Mouse (Mus musculus) limb, embryonic 11.5 days (tissue): ENCODE measurements around the gene Daam2. TPM values are rescaled to one million over a fixed set of nuclear protein-coding genes. Genes with fewer than 3 reads are reported as not detected.

Experiments
- ATAC-seq: fragments of 200-750 bp; cut with Nextera tagmentation; 2 replicates; pipeline ENCODE4 v1.8.0; 2017; ENCODE audit warnings: low read depth; ENCODE audit not compliant: insufficient number of reproducible peaks, low FRiP score, low TSS enrichment
- DNase-seq: peaks from one replicate; pipeline ENCODE4 v3.0.0-alpha.2; 2015; ENCODE audit warnings: low spot score
- H3K27ac ChIP-seq: fragments of 300-500 bp; sonication (generic); replicated peaks from 2 replicates; pipeline ENCODE4 v1.5.1; 2014; ENCODE audit warnings: low read depth, mild to moderate bottlenecking, low read length
- H3K27me3 ChIP-seq: fragments of 300-500 bp; sonication (generic); 2 replicates; pipeline ENCODE4 v1.6.1; 2014; ENCODE audit warnings: mild to moderate bottlenecking, low read length, mixed read lengths; ENCODE audit not compliant: control insufficient read depth, insufficient read depth
- H3K36me3 ChIP-seq: fragments of 300-500 bp; sonication (generic); 2 replicates; pipeline ENCODE4 v1.6.1; 2014; ENCODE audit warnings: mild to moderate bottlenecking, low read length, moderate library complexity, mixed read lengths; ENCODE audit not compliant: control insufficient read depth, insufficient read depth
- H3K4me1 ChIP-seq: fragments of 300-500 bp; sonication (generic); 2 replicates; pipeline ENCODE4 v1.6.1; 2014; ENCODE audit warnings: low read length, mixed read lengths; ENCODE audit not compliant: control insufficient read depth, insufficient read depth
- H3K4me2 ChIP-seq: fragments of 300-500 bp; sonication (generic); 2 replicates; pipeline ENCODE4 v1.6.1; 2014; ENCODE audit warnings: low read depth, mild to moderate bottlenecking, moderate library complexity; ENCODE audit not compliant: severe bottlenecking
- H3K4me3 ChIP-seq: fragments of 300-500 bp; sonication (generic); 2 replicates; pipeline ENCODE4 v1.5.1; 2014; ENCODE audit warnings: low read depth, low read length
- H3K9ac ChIP-seq: fragments of 300-500 bp; sonication (generic); 2 replicates; pipeline ENCODE4 v1.6.1; 2014; ENCODE audit warnings: mild to moderate bottlenecking, low read length
- H3K9me3 ChIP-seq: fragments of 300-500 bp; sonication (generic); 2 replicates; pipeline ENCODE4 v1.6.1; 2016; ENCODE audit warnings: low read length; ENCODE audit not compliant: control insufficient read depth
- WGBS: fragments of 180-500 bp; shearing (Covaris S2); extraction: QIAGEN DNeasy Blood & Tissue Kit; methylation state at CpG from one replicate; pipeline ENCODE4 v1.1.7; 2014; 5-methylcytosine and 5-hydroxymethylcytosine counted together
- polyA plus RNA-seq: library from polyadenylated mRNA; unstranded; fragments of >200 nt; fragmentation: Nextera tagmentation; extraction: Ambion mirVana; gene quantifications from 2 replicates; pipeline ENCODE4 v1.2.1, GENCODE M21; 2014

Gene Daam2
- polyA plus RNA-seq, 1 experiment from 2014 or later, result 8.6 TPM

DNA sequence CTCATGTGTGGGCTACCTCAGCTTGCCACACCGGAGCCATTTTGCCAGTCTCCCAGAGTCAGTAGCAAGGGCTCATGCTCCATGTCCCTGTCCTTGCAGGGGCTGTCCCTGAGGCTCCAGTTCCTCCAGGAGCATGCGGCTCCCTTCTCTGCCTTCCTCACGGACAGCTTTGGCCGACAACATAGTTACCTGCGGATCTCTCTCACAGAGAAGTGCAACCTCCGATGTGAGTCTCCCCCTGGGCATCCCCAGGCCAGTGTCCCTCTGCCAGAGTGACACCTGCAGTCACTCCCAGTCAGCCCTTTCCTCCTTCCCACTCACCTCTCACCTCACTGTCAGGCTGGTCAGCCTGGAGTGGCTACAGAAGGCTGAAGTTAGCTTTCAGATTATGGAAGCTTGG is 131.1 kb downstream of the Daam2 start:
- Histone ChIP-seq H3K9me3 (no peaks in the 10 kb centered on the region), H3K4me2 (no peak overlapping the region), H3K4me3 (no peak overlapping the region), H3K27me3 (no peaks in the 10 kb centered on the region), H3K36me3 (peaks cover 12% of the 10 kb centered on the region), H3K9ac (no peak overlapping the region), H3K27ac (no peak overlapping the region), H3K4me1 (peaks cover 6% of the 10 kb centered on the region; the same call in 1 of the 2 replicates)
- DNase-seq, result no peak
- WGBS, result 96% methylated on average over 6 of the region's 6 CpGs
- no peak for ATAC-seq

DNA sequence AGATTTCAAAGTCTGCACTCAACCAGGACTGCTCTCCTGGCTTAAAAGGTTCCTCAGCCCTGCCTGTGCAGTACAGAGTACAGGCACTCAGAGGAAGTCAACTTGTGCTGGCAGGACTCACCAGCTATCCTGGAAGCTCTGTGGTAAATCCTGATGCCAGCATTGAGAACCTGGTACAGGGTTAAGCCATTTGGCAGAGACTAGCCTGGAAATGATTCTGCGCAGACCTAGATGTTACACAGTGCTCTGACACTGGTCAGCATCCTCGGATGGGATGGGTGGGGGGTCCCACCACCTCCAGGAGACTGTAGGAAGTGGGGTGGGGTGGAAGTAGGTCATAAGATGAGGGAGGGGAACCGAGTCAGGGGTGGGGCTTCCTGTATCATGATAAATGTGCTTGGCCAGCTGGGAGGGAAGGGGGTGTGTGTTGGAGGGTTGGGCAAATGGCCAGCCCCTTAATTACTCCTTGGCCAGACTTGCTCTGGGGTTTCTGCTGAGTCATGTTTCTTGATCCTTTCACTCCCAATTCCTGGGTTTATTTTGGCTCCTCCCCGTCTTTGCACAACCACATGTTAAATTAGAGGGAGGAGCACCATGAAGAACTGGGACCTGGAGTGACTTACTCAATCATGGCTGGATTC is 132.0 kb downstream of the Daam2 start:
- no peak for DNase-seq
- Histone ChIP-seq H3K27me3 (no peaks in the 10 kb centered on the region), H3K4me2 (no peak overlapping the region), H3K36me3 (peaks cover 12% of the 10 kb centered on the region), H3K4me3 (no peak overlapping the region), H3K27ac (no peak overlapping the region), H3K9me3 (no peaks in the 10 kb centered on the region), H3K4me1 (peaks cover 6% of the 10 kb centered on the region; the same call in 1 of the 2 replicates), H3K9ac (no peak overlapping the region)
- 61% methylated on average over 4 of the region's 4 CpGs for whole genome bisulfite sequencing
- ATAC-seq, result no peak

DNA sequence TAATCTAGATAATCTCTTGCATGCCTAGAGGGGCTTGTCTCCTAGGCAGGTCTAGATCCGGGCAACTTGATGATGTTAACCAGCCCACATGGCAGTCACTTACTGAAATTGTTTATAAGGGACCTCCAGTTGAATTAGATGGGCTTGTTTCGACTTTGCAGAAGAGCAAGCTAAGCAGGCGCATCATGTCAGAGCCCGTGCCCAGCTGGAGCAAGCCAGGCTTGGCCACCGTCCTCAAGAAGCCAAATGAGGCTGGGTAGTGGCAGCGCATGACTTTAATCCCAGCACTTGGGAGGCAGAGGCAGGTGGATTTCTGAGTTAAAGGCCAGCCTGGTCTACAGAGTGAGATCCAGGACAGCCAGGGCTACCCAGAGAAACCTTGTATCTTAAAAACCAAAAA is 133.0 kb downstream of the Daam2 start:
- H3K9me3 ChIP-seq, result no peaks in the 10 kb centered on the region
- ATAC-seq, result no peak
- DNase-seq, result no peak
- H3K27me3 ChIP-seq, result no peaks in the 10 kb centered on the region
- H3K4me2 ChIP-seq, result no peak overlapping the region
- H3K36me3 ChIP-seq, result peaks cover 12% of the 10 kb centered on the region
- no peak overlapping the region for H3K27ac ChIP-seq
- 86% methylated on average over 6 of the region's 6 CpGs for WGBS
- H3K9ac ChIP-seq, result no peak overlapping the region
- H3K4me1 ChIP-seq, result peaks cover 6% of the 10 kb centered on the region; the same call in 1 of the 2 replicates
- no peak overlapping the region for H3K4me3 ChIP-seq

DNA sequence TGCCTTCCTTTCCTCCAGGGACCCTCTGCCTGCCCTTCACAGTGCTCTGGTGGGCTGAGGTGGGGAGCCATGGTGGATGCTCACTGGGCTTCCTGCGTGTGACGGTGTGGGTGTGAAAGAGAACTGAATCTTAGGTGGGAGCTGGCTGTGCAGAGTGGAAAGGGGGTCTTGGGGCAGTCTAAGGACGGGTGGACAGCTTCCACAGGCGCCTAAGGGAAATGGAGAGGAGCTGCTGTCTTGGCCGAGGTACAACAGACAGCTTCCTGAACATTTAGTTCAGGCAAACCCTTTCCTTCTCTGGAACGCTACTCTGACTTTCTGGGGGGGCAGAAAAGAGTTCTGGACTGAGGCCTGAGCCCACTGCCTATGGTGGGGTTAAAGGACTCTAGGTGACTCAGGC is 134.0 kb downstream of the Daam2 start:
- peaks cover 6% of the 10 kb centered on the region; the same call in 1 of the 2 replicates for H3K4me1 ChIP-seq
- no peak overlapping the region for H3K9ac ChIP-seq
- no peak overlapping the region for H3K4me3 ChIP-seq
- H3K9me3 ChIP-seq, result no peaks in the 10 kb centered on the region
- DNase-seq (no peak), ATAC-seq (no peak)
- no peak overlapping the region for H3K27ac ChIP-seq
- WGBS, result 84% methylated on average over 6 of the region's 6 CpGs
- no peak overlapping the region for H3K4me2 ChIP-seq
- H3K36me3 ChIP-seq, result peaks cover 6% of the 10 kb centered on the region
- H3K27me3 ChIP-seq, result no peaks in the 10 kb centered on the region

DNA sequence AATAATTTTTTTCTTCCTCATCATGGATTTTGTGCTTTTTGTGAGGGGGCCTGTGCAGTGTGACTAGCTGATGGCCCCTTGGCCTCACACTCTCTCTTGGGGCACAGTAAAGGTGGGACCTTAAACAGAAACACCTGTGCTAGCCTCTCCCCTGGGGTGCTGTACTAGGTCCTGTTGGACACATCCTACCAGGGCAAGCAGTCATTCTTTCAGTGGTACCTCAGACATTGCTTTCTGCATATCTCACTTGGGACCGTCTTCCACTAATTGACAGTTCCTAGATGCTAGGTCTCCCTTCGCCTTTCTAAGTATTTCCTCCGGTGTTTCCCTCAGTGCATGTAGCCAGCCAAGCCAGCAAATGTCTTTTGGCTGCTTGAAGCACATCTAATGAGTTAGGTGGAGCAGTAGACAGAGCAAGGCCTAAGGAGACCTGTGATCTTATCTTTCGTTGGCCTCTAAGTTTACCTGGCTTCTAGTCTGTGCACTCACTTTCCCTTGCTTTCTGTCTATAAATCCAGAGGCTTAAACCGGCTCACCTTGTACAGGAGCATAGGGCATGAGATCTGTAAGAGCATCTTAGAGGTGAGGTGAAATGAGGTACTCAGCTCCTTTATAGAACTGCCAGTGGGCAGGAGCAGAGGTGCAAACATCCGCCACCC is 134.5 kb downstream of the Daam2 start:
- no peak for ATAC-seq
- Histone ChIP-seq H3K27me3 (no peaks in the 10 kb centered on the region), H3K4me3 (no peak overlapping the region), H3K4me2 (no peak overlapping the region; the same call in 1 of the 2 replicates), H3K36me3 (0 out of 2 replicates have a peak, but pooled peaks cover 3% of the 10 kb centered on the region), H3K9me3 (no peaks in the 10 kb centered on the region), H3K27ac (no peak overlapping the region), H3K9ac (no peak overlapping the region), H3K4me1 (peaks cover 6% of the 10 kb centered on the region; the same call in 1 of the 2 replicates)
- WGBS, result 91% methylated on average over 6 of the region's 6 CpGs
- DNase-seq, result no peak

GRCm38 (mm10) chr17:49428751-49429415 is 135.3 kb downstream of the Daam2 start:
- ATAC-seq, result no peak; the same call in 1 of the 2 replicates
- peak overlapping the region; percentile 64 for H3K4me3 ChIP-seq
- no peak for DNase-seq

GRCm38 (mm10) chr17:49428239-49428688 is 135.9 kb downstream of the Daam2 start, which contains the start of gene Mocs1:
Mocs1 (plus strand) TSS chr17:49428362.
- WGBS, result 0% methylated on average over 28 of the region's 28 CpGs
- peaks cover 6% of the 10 kb centered on the region; the same call in 1 of the 2 replicates for H3K4me1 ChIP-seq
- H3K9ac ChIP-seq, result peak within 1 kb of the TSS; percentile 88
- no peaks in the 10 kb centered on the region for H3K27me3 ChIP-seq
- H3K4me2 ChIP-seq, result peak within 1 kb of the TSS; percentile 70
- H3K27ac ChIP-seq, result no peak within 1 kb of the TSS
- peak; percentile 98 for ATAC-seq
- no peaks in the 10 kb centered on the region for H3K36me3 ChIP-seq
- no peaks in the 10 kb centered on the region for H3K9me3 ChIP-seq
- peak; percentile 95 for DNase-seq
- H3K4me3 ChIP-seq, result peak within 1 kb of the TSS; percentile 64

More at GRCm38 (mm10) chr17:49428751-49429415, 135.3 kb downstream of the Daam2 start:
- Histone ChIP-seq H3K4me2 (peak overlapping the region; percentile 70), H3K9ac (peak overlapping the region; percentile 88), H3K9me3 (no peaks in the 10 kb centered on the region), H3K27me3 (no peaks in the 10 kb centered on the region), H3K27ac (no peak overlapping the region), H3K4me1 (peaks cover 6% of the 10 kb centered on the region; the same call in 1 of the 2 replicates), H3K36me3 (no peaks in the 10 kb centered on the region)
- WGBS, result 50% methylated on average over 13 of the region's 13 CpGs

DNA sequence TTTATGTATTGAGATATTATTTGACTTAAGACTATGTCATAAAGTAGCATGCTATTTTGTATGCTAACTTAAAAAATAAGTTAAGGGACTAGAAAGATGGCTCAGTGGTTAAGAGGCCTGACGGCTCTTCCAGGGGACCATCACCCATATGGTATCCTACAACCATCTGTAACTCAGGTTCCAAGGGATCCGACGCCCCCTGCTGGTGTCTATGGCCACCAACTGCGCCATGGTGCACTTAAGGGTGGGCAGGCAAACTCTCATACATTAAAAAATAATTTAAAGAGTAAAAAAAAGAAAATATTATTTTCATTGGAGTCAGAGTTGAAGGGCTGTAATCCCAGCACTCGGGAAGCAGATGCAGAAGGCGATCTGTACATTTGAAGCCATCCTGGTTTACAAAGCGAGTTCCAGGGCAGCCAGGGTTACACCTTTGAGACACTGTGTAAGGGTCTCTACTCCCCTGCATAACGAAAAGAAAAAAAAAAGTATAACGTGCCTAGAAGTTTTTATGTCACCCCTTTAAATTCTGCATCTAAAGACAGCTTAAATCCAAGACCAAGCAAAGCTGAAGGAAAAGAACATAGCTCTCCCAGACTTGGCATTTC is 136.4 kb downstream of the Daam2 start:
- no peak overlapping the region; the same call in 1 of the 2 replicates for H3K4me3 ChIP-seq
- no peaks in the 10 kb centered on the region for H3K27me3 ChIP-seq
- H3K27ac ChIP-seq, result no peak overlapping the region
- H3K9ac ChIP-seq, result no peak overlapping the region
- H3K9me3 ChIP-seq, result no peaks in the 10 kb centered on the region
- 21% methylated on average over 9 of the region's 9 CpGs for WGBS
- peak; percentile 66 for DNase-seq
- H3K36me3 ChIP-seq, result no peaks in the 10 kb centered on the region
- H3K4me2 ChIP-seq, result peak overlapping the region; percentile 70
- H3K4me1 ChIP-seq, result peaks cover 6% of the 10 kb centered on the region; the same call in 1 of the 2 replicates
- ATAC-seq, result peak; percentile 19; the same call in 1 of the 2 replicates
